Mouse (Mus musculus) forebrain, postnatal 0 days (tissue): ENCODE results near the gene Card10. TPM values are rescaled to one million over a fixed set of nuclear protein-coding genes. Genes with fewer than 3 reads are reported as not detected.

Source experiments
- ATAC-seq: fragments of 200-750 bp; cut with Nextera tagmentation; 2 replicates; pipeline ENCODE4 v1.8.0; 2017; ENCODE audit warnings: mild to moderate bottlenecking, moderate library complexity
- DNase-seq: peaks from one replicate; pipeline ENCODE4 v3.0.0-alpha.2; 2015
- H3K27ac ChIP-seq: fragments of 300-500 bp; sonication (generic); 2 replicates; pipeline ENCODE4 v1.5.1; 2014; ENCODE audit warnings: low read depth, mild to moderate bottlenecking, antibody characterized with exemption, low read length, moderate library complexity, mixed read lengths
- H3K27me3 ChIP-seq: fragments of 300-500 bp; sonication (generic); 2 replicates; pipeline ENCODE4 v1.6.1; 2014; ENCODE audit warnings: mild to moderate bottlenecking, low read length, mixed read lengths; ENCODE audit not compliant: insufficient read depth
- H3K36me3 ChIP-seq: fragments of 300-500 bp; sonication (generic); 2 replicates; pipeline ENCODE4 v1.6.1; 2014; ENCODE audit warnings: mild to moderate bottlenecking, moderate library complexity; ENCODE audit not compliant: insufficient read depth
- H3K4me1 ChIP-seq: fragments of 300-500 bp; sonication (generic); 2 replicates; pipeline ENCODE4 v1.6.1; 2014; ENCODE audit warnings: antibody characterized with exemption; ENCODE audit not compliant: insufficient read depth
- H3K4me2 ChIP-seq: fragments of 300-500 bp; sonication (generic); 2 replicates; pipeline ENCODE4 v1.6.1; 2014; ENCODE audit warnings: low read depth, mild to moderate bottlenecking, moderate library complexity
- H3K4me3 ChIP-seq: fragments of 300-500 bp; sonication (generic); 2 replicates; pipeline ENCODE4 v1.5.1; 2014; ENCODE audit warnings: low read depth, low read length, mixed read lengths
- H3K9ac ChIP-seq: fragments of 300-500 bp; sonication (generic); 2 replicates; pipeline ENCODE4 v1.6.1; 2014; ENCODE audit warnings: mild to moderate bottlenecking
- H3K9me3 ChIP-seq: fragments of 300-500 bp; sonication (generic); 2 replicates; pipeline ENCODE4 v1.6.1; 2016; ENCODE audit warnings: low read length
- CTCF ChIP-seq: sonication (generic); IDR thresholded peaks from 2 replicates; pipeline ENCODE4 v1.5.1; 2016; ENCODE audit warnings: antibody characterized with exemption, control low read depth, low read depth
- WGBS: fragments of 180-500 bp; shearing (Covaris S2); extraction: QIAGEN DNeasy Blood & Tissue Kit; methylation state at CpG from one replicate; pipeline ENCODE4 v1.1.7; 2014; 5-methylcytosine and 5-hydroxymethylcytosine counted together
- polyA plus RNA-seq: library from polyadenylated mRNA; unstranded; fragments of >200 nt; fragmentation: Nextera tagmentation; extraction: Ambion mirVana; gene quantifications from 2 replicates; pipeline ENCODE4 v1.2.1, GENCODE M21; 2015
- total RNA-seq: library from RNA; depleted of rRNA; stranded (reverse); fragments of >200 nt; gene quantifications from 2 replicates; pipeline ENCODE4 v1.2.3, GENCODE M21; 2014

Gene Card10
- total and polyA plus RNA-seq, 2 experiments from 2014 or later: 0.57 to 1.7 TPM

DNA sequence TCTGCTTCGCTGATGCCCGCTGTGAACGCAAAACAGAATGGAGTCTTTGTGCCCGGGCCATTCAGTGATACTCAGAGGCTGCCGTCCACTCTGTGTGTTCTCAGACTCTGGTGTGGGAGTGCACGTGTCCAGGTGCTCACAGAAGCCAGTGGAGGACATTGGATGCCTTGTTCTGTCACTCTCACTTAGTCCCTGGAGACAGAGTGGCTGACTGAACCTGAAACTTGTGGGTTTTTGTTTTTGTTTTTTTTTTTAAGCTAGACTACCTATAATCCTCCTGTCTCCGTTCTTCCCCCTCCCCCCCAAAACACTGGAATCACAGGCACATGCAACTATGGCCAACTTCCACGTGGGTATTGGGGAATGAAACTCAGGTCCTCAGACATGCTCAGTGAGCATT lies 43.5 kb upstream of the Card10 start:
- H3K27me3 ChIP-seq: peaks cover 13% of the 10 kb centered on the region
- ATAC-seq (no peak), DNase-seq (no peak)
- H3K9me3 ChIP-seq: no peaks in the 10 kb centered on the region
- 65% methylated on average over 8 of the region's 8 CpGs for WGBS
- H3K4me3 ChIP-seq: no peak overlapping the region
- H3K4me1 ChIP-seq: 0 out of 2 replicates have a peak, but pooled peaks cover 3% of the 10 kb centered on the region
- H3K9ac ChIP-seq: no peak overlapping the region
- no peak for TF ChIP-seq CTCF
- H3K36me3 ChIP-seq: no peaks in the 10 kb centered on the region
- no peak overlapping the region for H3K27ac ChIP-seq
- H3K4me2 ChIP-seq: no peak overlapping the region

DNA sequence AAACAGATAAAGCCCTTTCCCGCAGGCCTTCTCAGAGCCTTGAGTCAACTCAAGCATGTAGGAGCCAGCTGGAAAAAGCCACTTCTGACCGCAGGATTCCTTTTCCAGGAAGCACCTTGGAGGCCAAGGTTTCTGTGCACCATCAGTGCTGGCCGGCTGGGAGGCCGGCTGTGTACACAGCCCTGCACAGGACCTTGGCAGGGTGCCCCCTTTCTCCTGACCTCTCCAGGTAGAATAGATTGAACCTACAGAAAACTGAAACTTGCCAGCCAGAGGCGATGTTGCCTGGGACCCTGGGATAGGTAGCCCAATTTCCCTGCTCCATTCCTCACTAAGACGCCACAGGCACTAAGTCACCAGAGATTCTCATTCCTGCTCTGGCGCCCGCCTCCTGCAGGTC lies 43.0 kb upstream of the Card10 start:
- no peak for TF ChIP-seq CTCF
- Histone ChIP-seq H3K27ac (no peak overlapping the region), H3K9ac (no peak overlapping the region), H3K27me3 (peaks cover 13% of the 10 kb centered on the region), H3K4me2 (no peak overlapping the region), H3K4me3 (no peak overlapping the region), H3K4me1 (0 out of 2 replicates have a peak, but pooled peaks cover 3% of the 10 kb centered on the region), H3K36me3 (no peaks in the 10 kb centered on the region), H3K9me3 (no peaks in the 10 kb centered on the region)
- 86% methylated on average over 8 of the region's 8 CpGs for WGBS
- DNase-seq (no peak), ATAC-seq (no peak)

- no peak for ATAC-seq
- Histone ChIP-seq H3K9ac (no peak overlapping the region), H3K27me3 (peaks cover 13% of the 10 kb centered on the region), H3K4me1 (0 out of 2 replicates have a peak, but pooled peaks cover 3% of the 10 kb centered on the region), H3K9me3 (no peaks in the 10 kb centered on the region), H3K4me3 (no peak overlapping the region), H3K27ac (no peak overlapping the region), H3K36me3 (no peaks in the 10 kb centered on the region), H3K4me2 (no peak overlapping the region)
- no peak for TF ChIP-seq CTCF
- 60% methylated on average over 11 of the region's 11 CpGs for WGBS
- DNase-seq: no peak
Measured at GRCm38 (mm10) chr15:78845321-78845720, 42.5 kb upstream of the Card10 start.

DNA sequence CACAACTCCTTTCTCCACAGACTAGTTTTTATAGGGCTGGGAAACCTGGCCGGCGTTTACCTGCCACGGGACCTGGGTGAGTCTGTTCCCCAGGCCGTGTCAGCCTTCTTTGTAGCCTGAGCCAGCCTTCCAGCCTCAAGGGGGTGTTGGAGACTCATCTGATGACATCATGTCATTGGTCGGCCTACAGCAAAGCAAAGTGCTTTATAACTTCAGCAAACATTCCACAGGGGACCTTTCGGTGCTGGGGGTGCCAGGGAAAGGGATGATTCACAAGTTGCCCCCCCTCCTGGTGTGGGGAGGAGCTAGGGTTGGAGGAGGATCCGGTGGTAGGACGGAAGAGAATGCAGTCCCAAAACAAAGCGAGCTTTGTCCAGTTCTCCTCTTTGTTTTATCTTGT lies 41.9 kb upstream of the Card10 start:
- no peak for TF ChIP-seq CTCF
- Histone ChIP-seq H3K9ac (no peak overlapping the region), H3K27ac (no peak overlapping the region), H3K27me3 (peaks cover 13% of the 10 kb centered on the region), H3K36me3 (no peaks in the 10 kb centered on the region), H3K4me1 (0 out of 2 replicates have a peak, but pooled peaks cover 7% of the 10 kb centered on the region), H3K4me2 (0 out of 2 replicates have a peak overlapping the region, but pooled peaks have one; percentile 65), H3K4me3 (no peak overlapping the region), H3K9me3 (no peaks in the 10 kb centered on the region)
- ATAC-seq (no peak), DNase-seq (no peak)
- 27% methylated on average over 9 of the region's 9 CpGs for WGBS

DNA sequence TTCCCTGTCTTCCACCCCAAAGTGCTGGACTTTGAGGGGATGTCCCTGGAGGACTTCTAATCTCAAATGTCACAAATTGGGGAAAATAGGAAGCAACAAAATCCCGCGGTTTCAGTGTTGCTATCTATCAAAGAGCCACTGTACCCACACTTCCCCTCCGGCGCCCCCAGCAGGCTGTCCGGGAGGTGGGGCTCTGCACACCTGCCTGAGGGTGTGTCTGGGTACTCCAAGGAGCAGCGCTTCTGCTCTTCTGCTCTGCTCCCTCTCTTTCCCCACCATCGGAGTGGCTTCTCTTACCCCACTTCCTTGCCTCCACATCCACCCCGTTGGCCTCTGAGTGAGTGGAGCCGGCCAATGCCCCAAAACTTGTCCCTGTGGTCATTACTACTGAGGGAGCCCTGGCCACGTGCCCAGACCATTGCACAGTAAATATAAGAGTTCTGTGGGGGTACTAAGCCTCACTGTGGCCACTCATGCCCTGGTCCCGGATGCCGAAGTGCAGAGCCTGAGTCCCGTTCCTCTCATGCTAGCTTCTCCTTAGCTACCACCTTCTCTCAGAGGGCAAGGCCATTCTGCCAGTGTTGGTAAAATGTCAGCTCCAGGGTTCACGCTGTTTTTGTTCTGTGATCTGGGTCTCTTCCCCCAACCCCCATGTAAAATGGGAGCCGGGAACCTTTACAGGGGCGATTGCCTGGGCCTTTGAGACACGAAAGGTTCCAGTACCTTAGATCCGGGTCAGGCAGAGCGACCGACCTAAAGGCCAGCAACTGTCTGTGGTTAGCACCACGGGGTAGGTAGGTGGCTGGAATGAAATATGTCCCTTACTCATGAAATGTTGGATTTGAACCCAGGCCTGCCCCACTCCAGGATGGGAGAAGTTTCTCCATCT lies 41.0 kb upstream of the Card10 start:
- H3K27ac ChIP-seq: no peak overlapping the region
- no peaks in the 10 kb centered on the region for H3K9me3 ChIP-seq
- no peak for DNase-seq

GRCm38 (mm10) chr15:78842371-78843163 lies 39.7 kb upstream of the Card10 start, which contains the start of gene Cdc42ep1:
TSS of gene Cdc42ep1 (plus strand) at chr15:78842624.
- no peak for TF ChIP-seq CTCF
- Histone ChIP-seq H3K4me2 (peak within 1 kb of the TSS; percentile 65), H3K36me3 (no peaks in the 10 kb centered on the region), H3K27ac (peak within 1 kb of the TSS; percentile 67), H3K9ac (peak within 1 kb of the TSS; percentile 50), H3K27me3 (peaks cover 13% of the 10 kb centered on the region), H3K4me1 (peaks cover 11% of the 10 kb centered on the region; the same call in 1 of the 2 replicates), H3K9me3 (no peaks in the 10 kb centered on the region), H3K4me3 (peak within 1 kb of the TSS; percentile 44)
- ATAC-seq: peak; percentile 78
- WGBS: 3% methylated on average over 85 of the region's 86 CpGs
- peak; percentile 38 for DNase-seq

More for the DNA sequence above, 41.0 kb upstream of the Card10 start:
- TF ChIP-seq CTCF: no peak
- WGBS: 42% methylated on average over 21 of the region's 21 CpGs
- peaks cover 11% of the 10 kb centered on the region; the same call in 1 of the 2 replicates for H3K4me1 ChIP-seq
- H3K36me3 ChIP-seq: no peaks in the 10 kb centered on the region
- no peak for ATAC-seq
- peaks cover 13% of the 10 kb centered on the region for H3K27me3 ChIP-seq
- peak overlapping the region; percentile 50; the same call in 1 of the 2 replicates for H3K9ac ChIP-seq
- H3K4me2 ChIP-seq: peak overlapping the region; percentile 65
- no peak overlapping the region for H3K4me3 ChIP-seq
